Mouse (Mus musculus): ENCODE data around the gene B3gnt6. TPM values are rescaled to one million over a fixed set of nuclear protein-coding genes. Genes with fewer than 3 reads are reported as not detected.

B3gnt6 gene
- polyA plus RNA-seq (2015; fragmentation: Nextera tagmentation; extraction: Ambion mirVana): 0.45 and 0.57 TPM in 2 replicates

GRCm38 (mm10) chr7:98199381-98199780, at the start of gene B3gnt6:
Gene B3gnt6 (minus strand): TSS chr7:98199481.
- 90% methylated on average over 4 of the region's 4 CpGs for WGBS

DNA sequence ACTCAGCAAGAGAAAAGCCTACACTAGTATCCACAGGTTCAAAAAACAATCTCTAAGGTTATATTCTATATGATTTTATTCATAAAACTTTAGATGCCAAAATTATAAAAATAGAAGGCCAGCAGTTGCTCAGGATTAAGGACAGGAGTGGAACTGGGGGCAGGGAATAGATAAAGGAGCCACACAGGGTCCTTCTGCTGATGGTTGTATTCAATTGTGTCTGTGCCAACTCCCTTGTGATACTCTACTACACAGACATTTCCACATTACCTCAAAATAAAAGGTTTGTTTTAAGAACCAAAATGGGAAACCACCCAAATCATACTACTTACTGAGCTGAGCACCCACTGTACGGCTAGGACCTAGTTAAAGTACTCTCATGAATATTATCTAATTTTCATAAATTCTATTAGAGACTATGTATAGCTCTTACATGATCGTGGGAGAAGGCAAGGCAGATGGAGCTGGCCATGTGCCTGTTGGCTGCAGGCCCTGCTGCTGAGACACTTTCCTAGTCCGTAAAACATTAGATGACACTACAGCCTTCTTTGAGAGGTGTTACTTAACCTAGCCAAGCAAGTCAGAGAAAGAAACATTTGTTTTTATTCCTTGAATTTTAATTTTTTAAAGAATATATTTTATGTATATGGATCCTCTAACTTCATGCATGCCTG, 37.5 kb upstream of the B3gnt6 start:
- 85% methylated on average over 3 of the region's 3 CpGs for WGBS
- Histone ChIP-seq H3K4me3 (ENCODE audit: low read depth, low read length) (no peak overlapping the region), H3K36me3 (ENCODE audit: control insufficient read depth, insufficient read depth, low read length) (no peaks in the 10 kb centered on the region), H3K9me3 (replicated peaks; ENCODE audit: control insufficient read depth, low read length, poor library complexity, severe bottlenecking) (no peaks in the 10 kb centered on the region), H3K27ac (ENCODE audit: low read length) (no peak overlapping the region), H3K27me3 (ENCODE audit: control insufficient read depth, insufficient read depth, low read depth, low read length) (no peaks in the 10 kb centered on the region), H3K4me2 (ENCODE audit: low read length) (no peak overlapping the region), H3K4me1 (ENCODE audit: control insufficient read depth, insufficient read depth, low read length) (no peaks in the 10 kb centered on the region), H3K9ac (ENCODE audit: low read depth, low read length) (no peak overlapping the region)
- no peak for ATAC-seq

More at GRCm38 (mm10) chr7:98199381-98199780, at the start of gene B3gnt6:
- no peak within 1 kb of the TSS for H3K4me2 ChIP-seq (ENCODE audit: low read length)
- no peak within 1 kb of the TSS for H3K4me3 ChIP-seq (ENCODE audit: low read depth, low read length)
- H3K9me3 ChIP-seq (replicated peaks; ENCODE audit: control insufficient read depth, low read length, poor library complexity, severe bottlenecking): no peaks in the 10 kb centered on the region
- no peak within 1 kb of the TSS for H3K27ac ChIP-seq (ENCODE audit: low read length)
- H3K36me3 ChIP-seq (ENCODE audit: control insufficient read depth, insufficient read depth, low read length): no peaks in the 10 kb centered on the region
- no peaks in the 10 kb centered on the region for H3K4me1 ChIP-seq (ENCODE audit: control insufficient read depth, insufficient read depth, low read length)
- H3K9ac ChIP-seq (ENCODE audit: low read depth, low read length): no peak within 1 kb of the TSS
- H3K27me3 ChIP-seq (ENCODE audit: control insufficient read depth, insufficient read depth, low read depth, low read length): peaks cover 21% of the 10 kb centered on the region
- ATAC-seq: no peak

DNA sequence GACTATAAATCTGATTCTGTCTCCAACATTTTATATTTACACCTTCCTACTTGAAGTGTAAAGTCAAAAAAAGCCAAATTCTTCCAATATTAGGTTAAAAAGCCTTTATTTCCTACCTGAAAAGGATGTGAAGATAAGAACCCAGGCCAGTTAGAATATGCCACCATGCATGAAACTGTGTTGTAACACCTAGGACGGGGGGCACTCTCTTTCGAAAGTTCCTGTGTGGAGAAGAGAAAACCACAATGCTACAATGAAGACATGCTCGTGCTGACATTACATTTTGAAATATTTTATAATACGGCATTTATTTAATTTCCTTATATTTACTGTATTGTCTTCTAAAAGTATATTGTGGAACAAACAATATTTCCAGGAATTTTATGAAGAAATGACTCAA, 24.5 kb upstream of the B3gnt6 start:
- H3K9ac ChIP-seq (ENCODE audit: low read depth, low read length): no peak overlapping the region
- no peaks in the 10 kb centered on the region for H3K9me3 ChIP-seq (replicated peaks; ENCODE audit: control insufficient read depth, low read length, poor library complexity, severe bottlenecking)
- ATAC-seq: no peak
- no peaks in the 10 kb centered on the region for H3K4me1 ChIP-seq (ENCODE audit: control insufficient read depth, insufficient read depth, low read length)
- no peak overlapping the region for H3K4me2 ChIP-seq (ENCODE audit: low read length)
- no peaks in the 10 kb centered on the region for H3K36me3 ChIP-seq (ENCODE audit: control insufficient read depth, insufficient read depth, low read length)
- H3K27me3 ChIP-seq (ENCODE audit: control insufficient read depth, insufficient read depth, low read depth, low read length): no peaks in the 10 kb centered on the region
- 98% methylated on average over 4 of the region's 4 CpGs for WGBS
- no peak overlapping the region for H3K27ac ChIP-seq (ENCODE audit: low read length)
- H3K4me3 ChIP-seq (ENCODE audit: low read depth, low read length): no peak overlapping the region

DNA sequence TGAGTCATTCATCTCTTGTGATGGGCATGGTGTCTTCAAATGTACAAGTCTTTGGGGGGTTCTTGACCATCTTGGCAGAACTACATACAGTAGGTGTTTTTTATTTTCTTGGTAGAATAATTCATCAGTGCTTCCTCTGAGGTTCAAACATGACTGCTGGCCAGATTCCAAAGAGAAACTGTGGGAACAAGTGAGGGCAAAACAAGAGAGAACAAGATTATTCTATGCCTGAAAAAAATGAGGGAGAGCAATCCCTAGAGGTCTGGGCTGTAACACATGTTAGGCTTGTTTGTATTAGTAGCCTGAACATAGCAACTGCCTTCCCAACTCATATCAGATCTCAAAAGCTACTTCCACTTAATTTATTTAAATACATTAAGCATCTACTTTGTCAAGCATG, 17.4 kb upstream of the B3gnt6 start:
- H3K9ac ChIP-seq (ENCODE audit: low read depth, low read length): no peak overlapping the region
- no peak for ATAC-seq
- H3K27me3 ChIP-seq (ENCODE audit: control insufficient read depth, insufficient read depth, low read depth, low read length): no peaks in the 10 kb centered on the region
- no peak overlapping the region for H3K4me3 ChIP-seq (ENCODE audit: low read depth, low read length)
- no peak overlapping the region for H3K27ac ChIP-seq (ENCODE audit: low read length)
- no peak overlapping the region for H3K4me2 ChIP-seq (ENCODE audit: low read length)
- H3K4me1 ChIP-seq (ENCODE audit: control insufficient read depth, insufficient read depth, low read length): no peaks in the 10 kb centered on the region
- no peaks in the 10 kb centered on the region for H3K36me3 ChIP-seq (ENCODE audit: control insufficient read depth, insufficient read depth, low read length)
- H3K9me3 ChIP-seq (replicated peaks; ENCODE audit: control insufficient read depth, low read length, poor library complexity, severe bottlenecking): no peaks in the 10 kb centered on the region

GRCm38 (mm10) chr7:98202946-98203345, 3.7 kb upstream of the B3gnt6 start:
- Histone ChIP-seq H3K4me2 (ENCODE audit: low read length) (no peak overlapping the region), H3K27ac (ENCODE audit: low read length) (no peak overlapping the region), H3K9ac (ENCODE audit: low read depth, low read length) (no peak overlapping the region), H3K27me3 (ENCODE audit: control insufficient read depth, insufficient read depth, low read depth, low read length) (no peaks in the 10 kb centered on the region), H3K9me3 (replicated peaks; ENCODE audit: control insufficient read depth, low read length, poor library complexity, severe bottlenecking) (no peaks in the 10 kb centered on the region), H3K4me1 (ENCODE audit: control insufficient read depth, insufficient read depth, low read length) (no peaks in the 10 kb centered on the region), H3K4me3 (ENCODE audit: low read depth, low read length) (no peak overlapping the region), H3K36me3 (ENCODE audit: control insufficient read depth, insufficient read depth, low read length) (no peaks in the 10 kb centered on the region)
- WGBS: 78% methylated on average over 4 of the region's 4 CpGs
- ATAC-seq: no peak

GRCm38 (mm10) chr7:98201493-98202028, 2.3 kb upstream of the B3gnt6 start:
- no peaks in the 10 kb centered on the region for H3K9me3 ChIP-seq (replicated peaks; ENCODE audit: control insufficient read depth, low read length, poor library complexity, severe bottlenecking)
- H3K27me3 ChIP-seq (ENCODE audit: control insufficient read depth, insufficient read depth, low read depth, low read length): peaks cover 3% of the 10 kb centered on the region
- ATAC-seq: no peak
- H3K36me3 ChIP-seq (ENCODE audit: control insufficient read depth, insufficient read depth, low read length): no peaks in the 10 kb centered on the region
- H3K4me3 ChIP-seq (ENCODE audit: low read depth, low read length): no peak overlapping the region
- no peak overlapping the region for H3K27ac ChIP-seq (ENCODE audit: low read length)
- 87% methylated on average over 5 of the region's 5 CpGs for WGBS
- H3K4me1 ChIP-seq (ENCODE audit: control insufficient read depth, insufficient read depth, low read length): no peaks in the 10 kb centered on the region
- H3K4me2 ChIP-seq (ENCODE audit: low read length): no peak overlapping the region
- H3K9ac ChIP-seq (ENCODE audit: low read depth, low read length): no peak overlapping the region

GRCm38 (mm10) chr7:98200396-98200795, 1.1 kb upstream of the B3gnt6 start:
- Histone ChIP-seq H3K4me1 (ENCODE audit: control insufficient read depth, insufficient read depth, low read length) (no peaks in the 10 kb centered on the region), H3K9ac (ENCODE audit: low read depth, low read length) (no peak overlapping the region), H3K27ac (ENCODE audit: low read length) (no peak overlapping the region), H3K36me3 (ENCODE audit: control insufficient read depth, insufficient read depth, low read length) (no peaks in the 10 kb centered on the region), H3K27me3 (ENCODE audit: control insufficient read depth, insufficient read depth, low read depth, low read length) (peaks cover 12% of the 10 kb centered on the region), H3K9me3 (replicated peaks; ENCODE audit: control insufficient read depth, low read length, poor library complexity, severe bottlenecking) (no peaks in the 10 kb centered on the region), H3K4me2 (ENCODE audit: low read length) (no peak overlapping the region), H3K4me3 (ENCODE audit: low read depth, low read length) (no peak overlapping the region)
- no peak for ATAC-seq
- 97% methylated on average over 3 of the region's 3 CpGs for WGBS

GRCm38 (mm10) chr7:98195151-98195801, 4.0 kb downstream of the B3gnt6 start:
- Histone ChIP-seq H3K4me1 (ENCODE audit: control insufficient read depth, insufficient read depth, low read length) (peaks cover 7% of the 10 kb centered on the region; the same call in 1 of the 2 replicates), H3K9ac (ENCODE audit: low read depth, low read length) (no peak overlapping the region), H3K27ac (ENCODE audit: low read length) (no peak overlapping the region), H3K4me2 (ENCODE audit: low read length) (no peak overlapping the region), H3K36me3 (ENCODE audit: control insufficient read depth, insufficient read depth, low read length) (no peaks in the 10 kb centered on the region), H3K9me3 (replicated peaks; ENCODE audit: control insufficient read depth, low read length, poor library complexity, severe bottlenecking) (no peaks in the 10 kb centered on the region), H3K27me3 (ENCODE audit: control insufficient read depth, insufficient read depth, low read depth, low read length) (peaks cover 44% of the 10 kb centered on the region), H3K4me3 (ENCODE audit: low read depth, low read length) (no peak overlapping the region)
- 55% methylated on average over 10 of the region's 10 CpGs for WGBS
- no peak for ATAC-seq
